Mouse (Mus musculus): Measurements from ENCODE around the gene Rarg. TPM values are rescaled to one million over a fixed set of nuclear protein-coding genes. Genes with fewer than 3 reads are reported as not detected.

Gene Rarg
- under 1 TPM in 1 of 2 experiments, not detected in 1; 0.38 TPM for total RNA-seq (2023)

GRCm38 (mm10) chr15:102257202-102258075 lies at the start of gene Rarg:
Rarg (minus strand) TSS chr15:102257517.

GRCm38 (mm10) chr15:102295633-102296367 lies 38.5 kb upstream of the Rarg start, which contains the start of gene Espl1:
Espl1 (plus strand) TSS chr15:102296266.

GRCm38 (mm10) chr15:102279092-102279782 lies 21.9 kb upstream of the Rarg start, which contains the start of gene Mfsd5:
Mfsd5 (plus strand) TSS chr15:102279454.

GRCm38 (mm10) chr15:102270274-102270960 lies 13.1 kb upstream of the Rarg start, which contains the start of gene Gm9918:
Gm9918 (plus strand) TSS chr15:102270563.

GRCm38 (mm10) chr15:102231748-102232147 lies 25.6 kb downstream of the Rarg start, which contains the start of gene Itgb7:
Itgb7 (minus strand) TSS chr15:102231944.

GRCm38 (mm10) chr15:102204674-102205505 lies 52.4 kb downstream of the Rarg start, which contains the start of gene Csad:
Csad (minus strand) TSS chr15:102204724.

GRCm38 (mm10) chr15:102202971-102203834 lies 54.1 kb downstream of the Rarg start, which contains the start of gene Zfp740:
Zfp740 (plus strand) TSS chr15:102203249.

Other genes starting within 250 kb of the Rarg start
- gene Krt18, start 229.3 kb downstream of the Rarg start, total RNA-seq (2023), result not detected
- gene Eif4b, start 183.7 kb downstream of the Rarg start, total RNA-seq (2023), result 100 to 1,000 TPM; 241 to 248 TPM
- gene Tns2, start 157.1 kb downstream of the Rarg start, total RNA-seq (2023), result under 1 TPM; 0.15 to 0.77 TPM
- gene Spryd3, start 121.3 kb downstream of the Rarg start, total RNA-seq (2023), result 10 to 100 TPM; 37.2 to 42.0 TPM
- gene Igfbp6, start 113.2 kb downstream of the Rarg start, total RNA-seq (2023), result not detected
- gene Soat2, start 107.0 kb downstream of the Rarg start, total RNA-seq (2023), result under 1 TPM; 0.41 to 0.50 TPM
- gene Zfp740, start 54.3 kb downstream of the Rarg start, total RNA-seq (2023), result 100 to 1,000 TPM; 146 to 149 TPM
- gene Csad, start 52.8 kb downstream of the Rarg start, total RNA-seq (2023), result 10 to 100 TPM; 23.3 to 26.4 TPM
- gene Itgb7, start 25.6 kb downstream of the Rarg start, total RNA-seq (2023), result 100 to 1,000 TPM; 229 to 246 TPM
- not detected for gene Gm9918, start 13.0 kb upstream of the Rarg start, total RNA-seq (2023)
- gene Mfsd5, start 21.9 kb upstream of the Rarg start, total RNA-seq (2023), result 10 to 100 TPM; 28.8 to 32.5 TPM
- 1 to 10 TPM in 1 of 2 experiments, under 1 TPM in 1; 0.93 to 1.3 TPM for gene Espl1, start 38.7 kb upstream of the Rarg start, total RNA-seq (2023)
- gene Pfdn5, start 68.6 kb upstream of the Rarg start, total RNA-seq (2023), result 100 to 1,000 TPM; 526 to 540 TPM
- gene Myg1, start 74.2 kb upstream of the Rarg start, total RNA-seq (2023), result 10 to 100 TPM; 70.1 to 72.8 TPM
- gene Aaas, start 93.3 kb upstream of the Rarg start, total RNA-seq (2023), result 10 to 100 TPM; 60.7 to 62.9 TPM
- not detected for gene Sp7, start 109.7 kb upstream of the Rarg start, total RNA-seq (2023)
- 100 to 1,000 TPM; 183 TPM for gene Sp1, start 148.6 kb upstream of the Rarg start, total RNA-seq (2023)
- gene Amhr2, start 187.8 kb upstream of the Rarg start, total RNA-seq (2023), result 1 to 10 TPM in 1 of 2 experiments, under 1 TPM in 1; 0.74 to 2.6 TPM
- 100 to 1,000 TPM in 1 of 2 experiments, 10 to 100 TPM in 1; 95.8 to 104 TPM for gene Prr13, start 201.5 kb upstream of the Rarg start, total RNA-seq (2023)
- 100 to 1,000 TPM; 699 to 726 TPM for gene Pcbp2, start 213.0 kb upstream of the Rarg start, total RNA-seq (2023)
- 1 to 10 TPM in 1 of 2 experiments, not detected in 1; 7.7 TPM for gene Gm10337, start 246.2 kb upstream of the Rarg start, total RNA-seq (2023)

All from B cell, adult 67 days (primary cell).